Mouse (Mus musculus): ENCODE data around the gene Prkcd.

- no peak for TF ChIP-seq CTCF (IDR thresholded peaks at IDR 0.05; ENCODE audit: control insufficient read depth, insufficient read depth, low read length)
- TF ChIP-seq POLR2A (IDR thresholded peaks at IDR 0.05; ENCODE audit: borderline replicate concordance, control insufficient read depth, low read depth, low read length): no peak
Measured at GRCm38 (mm10) chr14:30637087-30637486, 11.1 kb upstream of the Prkcd start.

Data from bone marrow, adult 2 months (tissue).